Comparison of ENCODE assay signal across 9 mouse cellular contexts in genomic region chr3:96160222-96160802, GRCm38 (mm10). TPM values are rescaled to one million over a fixed set of nuclear protein-coding genes. Genes with fewer than 3 reads are reported as not detected.
DNase-seq lines count a peak whose midpoint lies in the region; ATAC-seq and TF ChIP-seq lines count a peak whose summit lies in the region.
"Had no signal": no experiment of that assay in that cellular context is flagged by ENCODE, and none has a peak within 500 bp of the region (broad histone marks: within the 10 kb centered on the region; RNA-seq: fewer than 3 reads in every experiment).

No protein-coding gene starts in this region.

- peaks cover 17% of the 10 kb centered on the region for H3K4me1 ChIP-seq in limb, embryonic 14.5 days (ENCODE audit: control insufficient read depth, insufficient read depth, low read length)
- peaks cover 16% of the 10 kb centered on the region for H3K4me1 ChIP-seq in midbrain, embryonic 16.5 days (ENCODE audit: control insufficient read depth, insufficient read depth, low read length)

- H3K27ac ChIP-seq in limb, embryonic 14.5 days (replicated peaks; ENCODE audit: low read depth, low read length), result peak overlapping the region; percentile 79
- H3K27ac ChIP-seq in midbrain, embryonic 16.5 days (ENCODE audit: low read length), result no peak overlapping the region

- WGBS in limb, embryonic 14.5 days, result 27% methylated on average over 4 of the region's 4 CpGs
- WGBS in midbrain, embryonic 16.5 days, result 58% methylated on average over 4 of the region's 4 CpGs

- H3K9ac ChIP-seq in limb, embryonic 14.5 days (ENCODE audit: low read depth, low read length, severe bottlenecking), result peak overlapping the region; percentile 67; the same call in 1 of the 2 replicates
- H3K9ac ChIP-seq in midbrain, embryonic 16.5 days (ENCODE audit: low read depth, low read length), result no peak overlapping the region

- peak; percentile 19 for ATAC-seq in inflammation-experienced regulatory T-cells, adult 6 months
- no peak for ATAC-seq in limb, embryonic 14.5 days (ENCODE audit: low FRiP score, low read depth)
- ATAC-seq in midbrain, embryonic 16.5 days, result no peak

- no peak overlapping the region for H3K4me3 ChIP-seq in limb, embryonic 14.5 days (replicated peaks; ENCODE audit: low read length)
- no peak overlapping the region for H3K4me3 ChIP-seq in midbrain, embryonic 16.5 days (ENCODE audit: low read depth, low read length)

- peak overlapping the region; percentile 77 for H3K4me2 ChIP-seq in limb, embryonic 14.5 days (replicated peaks; ENCODE audit: low read depth, low read length, severe bottlenecking)
- peak overlapping the region; percentile 89 for H3K4me2 ChIP-seq in midbrain, embryonic 16.5 days (ENCODE audit: low read length)

- no peaks in the 10 kb centered on the region for H3K9me3 ChIP-seq in limb, embryonic 14.5 days (ENCODE audit: control insufficient read depth, low read length)
- H3K9me3 ChIP-seq in midbrain, embryonic 16.5 days (replicated peaks; ENCODE audit: control insufficient read depth, low read length, poor library complexity, severe bottlenecking), result no peaks in the 10 kb centered on the region
- H3K9me3 ChIP-seq: G1E had no signal

- DNase-seq in frontal cortex, postnatal 36 days (ENCODE audit: low spot score in 2 of 2), result peak; percentile 56 to 67
- DNase-seq in frontal cortex, postnatal 25 days (ENCODE audit: low spot score in 2 of 2), result no peak
- peak; percentile 84 for DNase-seq in adrenal gland, postnatal 14 days
- DNase-seq in gastrocnemius, adult 8-10 months (ENCODE audit: low spot score in 2 of 2), result peak; percentile 47 to 48
- peak; percentile 52 for DNase-seq in limb, embryonic 14.5 days (ENCODE audit: low spot score)
- DNase-seq in c-Kit-positive CD71-positive TER-119-positive erythroid progenitor cells, embryonic 14.5 days (ENCODE audit: low spot score), result no peak

- peaks cover 19% of the 10 kb centered on the region for H3K36me3 ChIP-seq in limb, embryonic 14.5 days (ENCODE audit: control insufficient read depth, insufficient read depth, low read length)
- H3K36me3 ChIP-seq in midbrain, embryonic 16.5 days (ENCODE audit: control insufficient read depth, insufficient read depth, low read length), result peaks cover 7% of the 10 kb centered on the region; the same call in 1 of the 2 replicates

- no peaks in the 10 kb centered on the region for H3K27me3 ChIP-seq in limb, embryonic 14.5 days (ENCODE audit: control insufficient read depth, insufficient read depth, low read length)
- H3K27me3 ChIP-seq in midbrain, embryonic 16.5 days (ENCODE audit: control insufficient read depth, insufficient read depth, low read depth, low read length), result no peaks in the 10 kb centered on the region

- TF ChIP-seq POLR2A in limb, embryonic 14.5 days (IDR thresholded peaks at IDR 0.05; ENCODE audit: borderline replicate concordance, extremely low read depth, insufficient read depth, insufficient read length), result no peak

RNA-seq across cellular contexts. Expression of gene Mtmr11, which starts 1.5 kb away (rescaled TPM):
- 9.3 and 15.6 TPM in 2 replicates for total RNA-seq in adrenal gland, postnatal 14 days (2021)
- total RNA-seq in gastrocnemius, adult 8-10 months (2022), result 1 to 10 TPM in 3 of 4 experiments, under 1 TPM in 1; 0.68 to 2.1 (median 1.3) TPM
- 1 to 10 TPM; 1.8 to 2.6 (median 2.0) TPM for polyA plus RNA-seq in inflammation-experienced regulatory T-cells, adult 6 months (2017; shearing (Covaris generic))
- 42.9 and 44.9 TPM in 2 replicates for polyA plus RNA-seq in limb, embryonic 14.5 days (2012; rRNA removed)
- 27.5 and 34.1 TPM in 2 replicates for polyA plus RNA-seq in limb, embryonic 14.5 days (2014; fragmentation: Nextera tagmentation; extraction: Ambion mirVana)
- 7.8 and 15.1 TPM in 2 replicates for polyA plus RNA-seq in midbrain, embryonic 16.5 days (2015; fragmentation: Nextera tagmentation; extraction: Ambion mirVana)
- polyA plus RNA-seq: G1E had no signal

RNA-seq across cellular contexts. Expression of gene Sf3b4, which starts 11.8 kb away (rescaled TPM):
- total RNA-seq in adrenal gland, postnatal 14 days (2021), result 52.0 and 57.5 TPM in 2 replicates
- total RNA-seq in gastrocnemius, adult 8-10 months (2022), result 10 to 100 TPM in 3 of 4 experiments, 1 to 10 TPM in 1; 9.9 to 12.9 (median 11.6) TPM
- polyA plus RNA-seq in inflammation-experienced regulatory T-cells, adult 6 months (2017; shearing (Covaris generic)), result 10 to 100 TPM; 53.4 to 82.6 (median 56.6) TPM
- 126 and 185 TPM in 2 replicates for polyA plus RNA-seq in limb, embryonic 14.5 days (2012; rRNA removed)
- 173 and 179 TPM in 2 replicates for polyA plus RNA-seq in limb, embryonic 14.5 days (2014; fragmentation: Nextera tagmentation; extraction: Ambion mirVana)
- 134 and 136 TPM in 2 replicates for polyA plus RNA-seq in midbrain, embryonic 16.5 days (2015; fragmentation: Nextera tagmentation; extraction: Ambion mirVana)

RNA-seq across cellular contexts. Expression of gene Sv2a, which starts 20.6 kb away (rescaled TPM):
- 9.0 and 10.4 TPM in 2 replicates for total RNA-seq in adrenal gland, postnatal 14 days (2021)
- total RNA-seq in gastrocnemius, adult 8-10 months (2022), result under 1 TPM; 0.16 to 0.34 (median 0.23) TPM
- 1 to 10 TPM; 1.2 to 1.5 (median 1.4) TPM for polyA plus RNA-seq in inflammation-experienced regulatory T-cells, adult 6 months (2017; shearing (Covaris generic))
- polyA plus RNA-seq in limb, embryonic 14.5 days (2012; rRNA removed), result 13.2 and 13.8 TPM in 2 replicates
- polyA plus RNA-seq in limb, embryonic 14.5 days (2014; fragmentation: Nextera tagmentation; extraction: Ambion mirVana), result 3.6 and 3.8 TPM in 2 replicates
- 123 and 137 TPM in 2 replicates for polyA plus RNA-seq in midbrain, embryonic 16.5 days (2015; fragmentation: Nextera tagmentation; extraction: Ambion mirVana)

RNA-seq across cellular contexts. Expression of gene Otud7b, which starts 56.0 kb away (rescaled TPM):
- total RNA-seq in adrenal gland, postnatal 14 days (2021), result 31.8 and 40.8 TPM in 2 replicates
- total RNA-seq in gastrocnemius, adult 8-10 months (2022), result 10 to 100 TPM; 61.8 to 77.4 (median 75.8) TPM
- polyA plus RNA-seq in inflammation-experienced regulatory T-cells, adult 6 months (2017; shearing (Covaris generic)), result 10 to 100 TPM in 1 of 3 experiments, 1 to 10 TPM in 2; 7.4 to 13.1 (median 9.9) TPM
- polyA plus RNA-seq in limb, embryonic 14.5 days (2012; rRNA removed), result 14.0 and 14.3 TPM in 2 replicates
- 20.9 and 24.7 TPM in 2 replicates for polyA plus RNA-seq in limb, embryonic 14.5 days (2014; fragmentation: Nextera tagmentation; extraction: Ambion mirVana)
- 7.0 and 8.4 TPM in 2 replicates for polyA plus RNA-seq in midbrain, embryonic 16.5 days (2015; fragmentation: Nextera tagmentation; extraction: Ambion mirVana)

RNA-seq across cellular contexts. Expression of gene Bola1, which starts 59.2 kb away (rescaled TPM):
- 33.1 and 33.2 TPM in 2 replicates for total RNA-seq in adrenal gland, postnatal 14 days (2021)
- 10 to 100 TPM; 21.8 to 30.6 (median 25.6) TPM for total RNA-seq in gastrocnemius, adult 8-10 months (2022)
- 10 to 100 TPM; 23.4 to 36.1 (median 32.1) TPM for polyA plus RNA-seq in inflammation-experienced regulatory T-cells, adult 6 months (2017; shearing (Covaris generic))
- polyA plus RNA-seq in limb, embryonic 14.5 days (2012; rRNA removed), result 38.8 and 43.9 TPM in 2 replicates
- polyA plus RNA-seq in limb, embryonic 14.5 days (2014; fragmentation: Nextera tagmentation; extraction: Ambion mirVana), result 47.7 and 60.2 TPM in 2 replicates
- polyA plus RNA-seq in midbrain, embryonic 16.5 days (2015; fragmentation: Nextera tagmentation; extraction: Ambion mirVana), result 51.3 and 52.2 TPM in 2 replicates

Comparison
In these comparisons a context has a peak if more than half of its experiments do, and no peak if none do; other contexts are left out.
1. DNase-seq: peak in frontal cortex, postnatal 36 days (2 of 2), adrenal gland, postnatal 14 days (single experiment), gastrocnemius, adult 8-10 months (2 of 2) and limb, embryonic 14.5 days (single experiment); none in frontal cortex, postnatal 25 days (0 of 2) and c-Kit-positive CD71-positive TER-119-positive erythroid progenitor cells, embryonic 14.5 days (single experiment).